Mouse (Mus musculus) thymus, adult 2 months (tissue): ENCODE data around the gene Osbpl10.

Experiments used
- CTCF ChIP-seq: fragments of 200-500 bp; IDR thresholded peaks from 2 replicates; pipeline ENCODE4 v1.5.1; 2012; ENCODE audit warnings: mild to moderate bottlenecking, control low read depth, low read length, moderate library complexity, borderline replicate concordance; ENCODE audit not compliant: control insufficient read depth, poor library complexity, insufficient read depth; ENCODE audit errors: extremely low read depth
- POLR2A ChIP-seq: fragments of 200-500 bp; IDR thresholded peaks from 2 replicates; pipeline ENCODE4 v1.6.1; 2012; ENCODE audit warnings: mild to moderate bottlenecking, low read length, control low read depth, moderate library complexity; ENCODE audit not compliant: control insufficient read depth, poor library complexity, insufficient read depth; ENCODE audit errors: extremely low read depth

DNA sequence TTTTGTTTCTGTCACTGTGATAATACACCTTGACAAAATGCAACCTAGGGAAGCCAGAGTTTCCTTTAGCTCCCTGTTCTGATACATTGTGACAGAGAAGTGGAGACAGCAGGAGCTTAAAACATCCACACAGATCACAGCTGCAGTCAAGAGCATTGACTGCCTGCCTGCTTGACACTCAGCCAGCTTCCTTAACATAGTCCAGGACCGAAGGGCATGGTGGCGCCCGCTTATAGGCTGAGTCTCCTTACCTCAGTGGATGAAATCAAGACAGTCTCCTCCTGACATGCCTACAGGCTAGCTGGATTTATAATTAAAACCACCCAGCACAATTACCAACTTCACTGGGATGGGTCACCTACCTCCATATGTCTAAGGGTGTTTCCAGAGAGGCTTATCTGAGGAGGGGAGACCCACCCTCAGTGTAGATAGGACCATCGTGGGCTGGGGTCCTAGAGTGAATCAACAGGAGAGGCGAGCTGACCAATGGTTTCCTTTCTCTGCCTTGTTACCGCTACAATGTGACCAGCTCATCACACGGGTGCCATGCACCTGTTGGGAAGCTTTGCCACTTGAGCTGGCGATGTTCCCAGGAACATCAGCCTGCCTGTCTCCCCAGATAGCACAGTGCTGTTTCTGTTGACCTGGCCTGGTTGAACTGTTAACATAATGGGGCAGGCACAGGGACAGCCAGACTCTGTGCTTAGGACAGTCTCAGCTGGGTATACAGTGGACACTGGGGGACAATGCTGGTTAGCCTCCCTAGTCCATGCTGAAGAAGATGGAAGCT lies 76.9 kb downstream of the Osbpl10 start:
- TF ChIP-seq CTCF, result no peak
- no peak for TF ChIP-seq POLR2A
